Mouse (Mus musculus) heart, adult 18-20 months (tissue): Measurements from ENCODE around the gene Zp1. TPM values are rescaled to one million over a fixed set of nuclear protein-coding genes. Genes with fewer than 3 reads are reported as not detected.

Experiments
- DNase-seq, 2 experiments: peaks; one replicate each; pipeline ENCODE4 v3.0.0; 2021 to 2022; ENCODE audit warnings: mixed read lengths in 1 of 2
- long read RNA-seq, 2 experiments: library from polyadenylated mRNA; stranded (forward); transcript quantifications; one replicate each; pipeline ENCODE4 v2.0.0; 2021
- total RNA-seq, 2 experiments: library from RNA; stranded (reverse); gene quantifications; 2 replicates each; pipeline ENCODE4 v1.2.3; 2021

Gene Zp1
- not detected for total RNA-seq
- long read RNA-seq, experiment 1, result 0 reads
- long read RNA-seq, experiment 2, result 0 reads

DNA sequence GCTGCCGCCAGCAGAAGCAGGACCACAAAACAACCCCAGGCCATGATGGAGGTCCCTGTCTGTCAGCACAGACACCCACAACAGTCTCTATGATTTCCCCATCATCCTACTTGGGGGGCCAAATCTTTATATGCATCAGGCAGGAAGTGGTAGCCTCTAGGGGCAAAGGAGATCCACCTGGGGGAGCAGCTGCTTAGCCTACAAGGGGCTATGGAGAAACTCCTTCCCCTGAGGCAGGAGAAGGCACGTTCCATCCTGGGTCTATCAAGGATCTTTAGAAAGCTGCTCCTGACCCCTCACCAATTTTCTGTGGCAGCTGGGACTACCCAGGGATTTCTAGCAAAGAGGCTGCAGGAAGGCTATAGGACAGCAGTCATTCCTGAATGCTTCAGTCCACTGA, at the start of gene Zp1:
TSS of gene Zp1 (minus strand) at position 101 of the 400 bp plus-strand sequence.
- no peak for DNase-seq

DNA sequence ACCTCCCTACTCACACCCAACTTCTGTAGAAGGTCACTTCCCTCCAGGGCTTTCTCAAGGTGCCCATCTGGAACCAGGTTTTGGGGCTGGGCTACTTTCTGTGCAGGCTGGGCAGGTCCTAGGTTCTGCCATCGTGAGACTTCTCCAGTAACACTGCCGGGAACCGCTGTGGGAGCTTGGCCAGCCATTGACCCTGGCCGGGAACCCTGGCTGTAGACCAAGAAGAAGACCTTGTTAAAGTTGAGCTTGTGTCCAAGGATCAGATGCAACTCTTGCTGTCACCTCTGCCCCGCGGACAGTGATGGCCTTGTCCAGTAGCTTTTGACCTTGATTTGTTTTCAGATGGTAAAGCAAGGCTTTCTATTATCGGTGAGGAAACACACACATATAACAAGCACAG, 48.1 kb upstream of the Zp1 start:
- DNase-seq, result no peak

GRCm38 (mm10) chr19:10965721-10966120, 45.3 kb upstream of the Zp1 start:
- no peak for DNase-seq

- DNase-seq, result no peak
These were observed 39.5 kb upstream of the Zp1 start for GRCm38 (mm10) chr19:10959978-10960346.

DNA sequence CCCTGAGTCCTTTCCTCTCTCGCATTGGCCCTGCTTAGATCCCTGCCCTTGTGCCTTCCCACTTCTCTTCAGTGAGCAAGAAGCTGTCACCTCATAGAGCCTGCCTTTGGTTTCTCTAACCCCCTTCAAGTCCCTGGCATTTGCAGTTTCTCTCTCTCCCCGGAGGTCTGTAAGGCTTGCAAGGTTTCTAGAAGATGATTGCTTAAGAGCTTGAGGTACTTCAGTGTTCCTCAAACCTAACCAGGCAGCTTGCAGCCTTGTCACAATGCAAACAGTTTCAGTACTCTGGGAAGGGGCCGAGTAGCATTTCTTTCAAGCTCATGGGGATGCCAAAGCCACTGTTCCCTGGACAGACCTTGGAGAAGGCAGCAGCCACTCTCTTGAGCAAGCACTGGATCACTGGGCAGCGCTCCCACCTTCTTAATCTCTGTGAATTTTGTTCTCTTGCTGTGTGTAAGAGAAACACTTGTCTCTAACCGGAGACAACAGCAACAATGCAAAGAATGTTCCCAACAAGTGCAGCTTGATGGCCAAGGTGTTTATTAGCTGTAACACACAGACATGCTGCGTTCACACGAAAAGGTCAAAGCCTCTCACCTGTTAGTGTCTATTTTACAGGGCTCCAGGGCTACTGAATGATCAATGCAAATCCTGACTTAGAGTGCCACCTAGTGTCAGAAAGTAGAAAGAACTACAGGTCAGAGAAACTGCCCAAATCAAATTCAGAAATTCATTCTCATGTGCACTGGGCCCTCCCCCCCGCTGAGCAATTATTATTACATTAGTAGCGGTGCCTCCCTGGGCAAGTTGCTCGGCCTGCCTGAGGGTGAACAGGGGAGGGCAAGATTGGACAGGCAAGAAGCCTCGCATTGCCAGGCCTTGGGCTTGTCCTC, 38.9 kb upstream of the Zp1 start:
- DNase-seq, result peak; percentile 57 to 86

DNA sequence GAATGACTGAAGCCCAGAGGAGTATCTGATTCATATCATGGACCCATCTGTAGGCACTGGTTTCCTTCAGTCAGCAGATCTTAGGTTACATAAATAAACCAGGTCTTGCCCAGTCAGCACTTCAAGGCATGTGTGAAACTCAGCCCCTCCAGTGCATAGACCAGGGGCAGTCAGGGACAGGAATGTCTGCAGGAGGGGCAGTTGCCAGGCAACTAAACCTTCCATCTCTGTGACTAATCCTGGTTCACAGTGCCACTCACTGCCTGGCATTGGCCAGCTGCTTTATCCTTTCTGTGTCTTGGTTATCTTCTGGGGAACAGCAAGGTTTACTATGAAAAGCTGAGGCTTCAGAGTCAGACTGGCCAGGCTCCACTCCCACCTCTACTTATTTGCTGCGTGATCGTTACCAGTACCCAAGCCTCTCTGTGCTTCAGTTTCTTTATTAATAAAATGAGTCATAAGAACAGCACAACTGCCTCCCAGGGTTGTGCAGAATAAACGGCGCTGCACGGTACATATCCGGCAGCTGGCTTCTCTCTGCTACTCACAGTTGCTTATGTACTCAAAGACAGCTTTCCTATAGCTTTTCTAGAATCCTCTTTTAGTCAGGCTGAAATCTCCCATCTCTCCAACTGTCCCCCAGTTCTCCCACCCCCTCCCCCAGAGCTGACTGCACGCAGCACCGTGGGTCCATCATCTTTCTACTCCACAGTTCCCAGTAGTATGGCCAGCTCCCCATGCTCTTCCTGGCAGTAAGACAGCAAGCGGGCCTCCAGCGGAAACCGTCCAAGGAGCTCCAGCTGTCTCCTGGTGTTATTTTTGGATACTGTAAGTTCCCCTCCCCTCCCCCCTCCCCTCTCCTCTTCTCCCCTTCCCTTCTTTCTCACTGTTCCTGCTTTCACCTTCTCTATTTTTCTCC, 31.8 kb upstream of the Zp1 start:
- DNase-seq, result peak; percentile 40 to 53

DNA sequence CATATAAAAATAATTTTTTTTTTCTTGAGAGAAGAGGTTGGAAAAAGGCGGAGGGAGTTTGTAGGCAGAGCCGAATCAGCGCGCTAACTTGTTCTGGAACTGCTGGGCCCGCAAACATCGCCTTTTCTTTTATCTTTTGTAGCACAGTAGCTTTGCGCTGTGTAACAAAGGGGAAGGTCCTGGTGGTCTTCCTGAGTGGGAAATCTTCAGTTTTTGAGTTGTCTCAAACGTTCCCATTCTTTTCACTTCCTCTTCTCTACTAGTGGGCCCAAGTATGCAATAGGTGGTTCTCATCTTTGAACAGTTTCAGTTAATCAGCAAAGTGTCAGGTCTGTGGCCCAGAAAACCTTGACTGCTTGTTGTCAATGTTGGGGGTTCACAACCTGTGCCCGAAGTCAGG, 29.1 kb upstream of the Zp1 start:
- DNase-seq, result no peak

GRCm38 (mm10) chr19:10949112-10949511, 28.7 kb upstream of the Zp1 start, which contains the start of gene Ccdc86:
TSS of gene Ccdc86 (minus strand) at chr19:10949266.
- DNase-seq, result peak; percentile 98

DNA sequence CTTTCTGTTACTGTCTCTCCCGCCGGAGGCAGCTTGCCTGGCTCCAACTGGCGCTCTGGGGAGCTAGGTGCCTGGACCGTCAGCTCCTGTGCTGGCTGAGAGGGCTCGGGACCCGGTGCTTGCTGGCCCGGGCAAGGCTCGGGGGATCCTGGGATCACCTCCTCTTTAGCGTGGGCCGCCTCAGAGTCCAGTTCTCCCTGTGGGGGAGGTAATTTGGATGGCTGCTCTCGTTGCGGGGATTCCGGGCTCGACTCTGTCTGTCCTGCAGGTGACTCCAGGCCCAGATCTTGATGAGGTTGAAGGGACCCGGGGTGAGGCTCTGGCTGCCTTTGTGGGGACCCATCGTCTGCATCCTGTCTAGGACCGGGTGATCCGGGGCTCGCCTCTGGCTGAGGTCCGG, 28.0 kb upstream of the Zp1 start:
- DNase-seq, result no peak

DNA sequence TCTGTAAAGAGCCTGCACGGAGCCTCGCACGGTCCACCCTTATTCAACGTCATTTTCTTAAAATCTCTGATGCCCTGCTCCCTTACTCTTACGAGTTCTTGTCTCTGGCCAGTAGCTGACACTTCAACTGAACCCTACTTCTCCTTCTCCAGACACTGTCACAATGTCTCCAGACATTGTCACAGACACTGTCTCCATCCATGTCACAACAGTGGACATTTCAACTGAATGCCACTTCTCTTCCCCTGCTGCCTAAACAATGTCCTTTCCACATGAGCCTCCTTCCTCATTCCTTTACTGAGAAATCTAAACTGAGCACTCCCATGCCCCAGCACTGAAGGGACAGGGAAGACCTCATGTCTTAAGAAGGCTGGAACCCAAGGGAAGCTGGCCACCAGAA, 26.8 kb upstream of the Zp1 start:
- DNase-seq, result no peak

GRCm38 (mm10) chr19:10946506-10946905, 26.1 kb upstream of the Zp1 start:
- DNase-seq, result no peak

GRCm38 (mm10) chr19:10943955-10944354, 23.5 kb upstream of the Zp1 start:
- no peak for DNase-seq

GRCm38 (mm10) chr19:10940801-10941457, 20.5 kb upstream of the Zp1 start:
- DNase-seq, result no peak

- DNase-seq, result peak; percentile 37 to 61
These were observed 19.8 kb upstream of the Zp1 start for GRCm38 (mm10) chr19:10940097-10940800.

GRCm38 (mm10) chr19:10938771-10939170, 18.3 kb upstream of the Zp1 start:
- DNase-seq, result no peak

- no peak for DNase-seq
These were observed 16.7 kb upstream of the Zp1 start, which contains the start of gene Ptgdr2 for GRCm38 (mm10) chr19:10937110-10937563. TSS of gene Ptgdr2 (plus strand) at chr19:10937160.

DNA sequence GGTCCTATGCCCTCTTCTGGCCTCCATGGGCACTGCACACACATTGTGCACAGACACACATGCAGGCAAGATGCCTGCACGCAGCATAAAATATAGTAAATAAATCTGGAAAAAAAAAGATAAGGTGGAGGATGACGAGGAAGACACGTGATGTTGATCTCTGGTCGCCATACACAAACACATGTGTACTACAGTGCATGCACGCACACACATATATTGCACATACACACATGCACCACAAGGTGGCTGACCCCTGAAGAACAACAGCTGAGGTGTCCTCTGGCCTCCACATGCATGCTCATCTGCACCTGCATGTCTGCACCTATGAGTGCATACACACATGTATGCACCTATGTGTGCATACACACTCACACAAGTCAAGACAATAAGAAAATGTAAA, 15.6 kb upstream of the Zp1 start:
- DNase-seq, result no peak

DNA sequence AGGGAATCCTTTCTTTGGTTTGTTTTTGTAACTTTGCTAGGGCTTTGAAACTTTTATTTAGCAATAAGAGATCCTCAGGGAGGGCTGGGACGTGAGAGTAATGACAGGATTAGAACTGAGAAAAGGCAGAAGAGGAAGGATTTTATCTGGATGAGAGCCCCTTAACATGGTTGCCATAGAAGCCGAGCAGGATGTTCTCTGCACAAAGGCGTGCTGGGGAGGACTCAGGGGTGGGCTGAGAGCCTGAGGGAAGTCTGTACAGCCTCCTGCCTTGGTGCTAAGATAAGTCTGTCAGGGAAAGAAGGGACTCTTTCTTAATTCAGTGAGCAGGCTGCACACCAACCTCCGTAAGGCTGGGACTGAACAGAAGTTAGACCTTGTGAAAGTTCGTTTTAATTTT, 14.6 kb upstream of the Zp1 start:
- no peak for DNase-seq

GRCm38 (mm10) chr19:10930641-10931040, 10.2 kb upstream of the Zp1 start:
- no peak for DNase-seq

GRCm38 (mm10) chr19:10926666-10927065, 6.2 kb upstream of the Zp1 start:
- no peak for DNase-seq

DNA sequence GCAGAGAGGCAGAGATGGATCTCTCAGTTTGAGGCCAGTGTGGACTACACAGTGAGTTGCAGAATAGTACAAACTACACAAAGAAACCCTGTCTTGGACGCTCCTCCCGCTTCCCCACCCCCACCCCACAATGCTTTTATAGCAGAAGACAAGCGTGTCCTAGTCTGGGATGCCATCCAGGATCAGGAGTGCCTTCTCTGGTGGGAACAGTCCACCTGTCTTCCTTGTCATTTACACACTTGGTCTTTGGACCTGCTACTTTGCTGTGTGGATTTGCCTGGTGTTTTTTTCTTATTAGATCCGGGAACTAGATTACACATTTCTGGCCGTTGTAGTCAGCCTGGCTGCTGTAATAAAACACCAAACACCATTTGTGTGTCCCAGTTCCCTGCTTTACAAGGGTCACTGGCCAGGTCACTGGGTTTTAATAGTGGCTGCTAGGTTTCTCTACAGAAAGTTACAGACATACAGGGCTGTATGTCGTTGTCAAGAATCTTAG, 5.7 kb upstream of the Zp1 start:
- no peak for DNase-seq
